Mouse (Mus musculus): Measurements from ENCODE around the gene Cyp2b13. TPM values are rescaled to one million over a fixed set of nuclear protein-coding genes. Genes with fewer than 3 reads are reported as not detected.
"Not testable (repeated sequence)": the region's sequence is repeated elsewhere in the genome, so short reads cannot be mapped to it uniquely, and the experiment has no call there.

Cyp2b13 gene
- polyA plus RNA-seq (2015; fragmentation: Nextera tagmentation; extraction: Ambion mirVana) = not detected in 2 replicates

DNA sequence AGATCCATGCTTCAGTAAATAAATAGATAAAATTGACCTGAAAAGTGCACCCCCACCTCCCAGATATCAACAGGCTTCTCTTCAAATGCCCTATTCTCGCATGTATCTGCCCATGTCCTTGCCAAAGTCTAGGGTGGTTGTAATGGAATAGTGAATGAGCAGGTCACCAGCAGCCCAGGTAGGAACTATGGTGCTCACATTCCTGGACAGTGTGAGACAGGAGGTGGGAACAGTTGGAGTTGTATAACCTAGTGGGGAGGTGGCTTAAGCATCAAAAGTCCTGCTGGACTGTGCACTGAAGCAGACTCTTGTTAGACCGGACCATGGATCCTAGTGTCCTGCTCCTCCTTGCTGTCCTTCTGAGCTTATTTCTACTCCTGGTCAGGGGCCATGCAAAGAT, at the start of gene Cyp2b13:
Gene Cyp2b13, plus strand, starts transcription at position 301 of the 400 bp plus-strand sequence.
- H3K36me3 ChIP-seq (ENCODE audit: poor library complexity, severe bottlenecking); H3K27me3 ChIP-seq; H3K9me3 ChIP-seq (replicated peaks); H3K4me2 ChIP-seq; H3K27ac ChIP-seq; H3K9ac ChIP-seq; H3K4me1 ChIP-seq; H3K4me3 ChIP-seq; ATAC-seq: not testable (repeated sequence)
- WGBS = 91% methylated on average over 1 of the region's 2 CpGs

DNA sequence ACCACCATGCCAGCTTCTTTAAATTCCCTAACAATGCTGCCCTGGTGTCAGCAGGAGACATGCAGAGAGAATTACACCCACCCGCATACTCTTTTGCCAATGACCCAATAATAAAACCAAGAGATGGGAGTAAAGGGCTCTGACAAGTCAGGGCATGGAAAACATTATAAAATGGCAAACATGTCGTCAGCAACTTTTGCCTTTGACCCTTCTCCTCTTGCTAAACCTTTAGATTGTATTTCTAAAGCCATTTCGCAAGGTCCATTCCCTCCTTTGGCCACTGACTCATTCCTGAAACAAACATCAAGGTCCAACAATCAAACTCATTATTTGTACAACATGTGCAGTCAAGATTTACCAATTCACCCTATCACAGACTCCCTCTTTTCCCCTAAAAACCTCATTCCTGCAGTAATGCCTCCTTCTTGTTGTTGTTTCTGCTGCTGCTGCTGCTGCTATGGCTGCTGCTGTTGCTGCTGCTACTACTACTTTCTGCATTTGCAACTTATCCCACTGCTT, 41.4 kb upstream of the Cyp2b13 start:
- H3K27ac ChIP-seq; H3K4me1 ChIP-seq; H3K4me3 ChIP-seq; H3K4me2 ChIP-seq; ATAC-seq; H3K9ac ChIP-seq; H3K36me3 ChIP-seq (ENCODE audit: poor library complexity, severe bottlenecking); H3K9me3 ChIP-seq (replicated peaks); H3K27me3 ChIP-seq: not testable (repeated sequence)
- WGBS = 86% methylated on average over 1 of the region's 3 CpGs

GRCm38 (mm10) chr7:26054885-26055630, 6.2 kb upstream of the Cyp2b13 start:
- WGBS = 81% methylated on average over 4 of the region's 4 CpGs
- H3K27ac ChIP-seq; H3K27me3 ChIP-seq; H3K9me3 ChIP-seq (replicated peaks); H3K9ac ChIP-seq; H3K36me3 ChIP-seq (ENCODE audit: poor library complexity, severe bottlenecking); H3K4me1 ChIP-seq; ATAC-seq; H3K4me2 ChIP-seq; H3K4me3 ChIP-seq: not testable (repeated sequence)

DNA sequence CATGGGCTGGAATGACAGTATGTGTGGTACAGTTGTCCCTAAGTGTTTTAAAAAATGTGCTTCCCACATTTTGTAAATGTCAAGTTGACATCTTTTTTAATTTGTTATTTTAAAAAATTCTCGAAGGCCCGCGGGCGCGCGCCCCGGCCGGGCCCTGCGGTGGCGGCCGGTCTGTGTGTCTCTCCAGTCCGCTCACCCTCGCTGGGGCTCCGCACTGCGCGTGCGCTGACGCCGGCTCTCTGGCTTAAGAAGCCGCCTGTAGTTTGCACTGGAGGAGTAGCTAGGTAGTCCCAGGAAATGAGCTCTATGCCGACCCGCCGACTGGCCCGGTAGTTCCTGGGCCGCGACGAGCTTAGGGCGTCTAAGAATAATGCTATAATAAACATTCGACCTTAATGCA, 10.4 kb downstream of the Cyp2b13 start:
- not testable (repeated sequence) for H3K9me3 ChIP-seq (replicated peaks); H3K27ac ChIP-seq; H3K9ac ChIP-seq; H3K27me3 ChIP-seq; H3K4me2 ChIP-seq; H3K4me1 ChIP-seq; H3K4me3 ChIP-seq; ATAC-seq; H3K36me3 ChIP-seq (ENCODE audit: poor library complexity, severe bottlenecking)
- 51% methylated on average over 29 of the region's 29 CpGs for WGBS

DNA sequence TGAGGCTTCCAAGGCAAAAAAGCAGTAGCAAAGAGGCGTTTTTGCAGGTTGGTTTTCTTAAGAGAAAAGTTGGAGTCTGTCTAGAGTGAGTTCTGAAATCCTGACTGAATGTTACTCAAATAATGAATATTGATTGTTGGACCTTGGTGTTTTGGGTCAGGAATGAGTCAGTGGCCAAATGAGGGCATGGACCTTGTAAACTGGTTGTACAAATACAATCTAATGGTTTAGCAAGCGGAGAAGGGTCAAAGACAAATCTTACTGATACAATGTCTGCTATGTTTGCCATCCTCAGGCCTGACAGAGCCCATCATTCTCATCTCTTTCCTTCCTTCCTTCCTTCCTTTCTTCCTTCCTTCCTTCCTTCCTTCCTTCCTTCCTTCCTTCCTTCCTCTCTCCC, 21.3 kb downstream of the Cyp2b13 start:
- Histone ChIP-seq H3K4me2 (no peak overlapping the region), H3K4me3 (no peak overlapping the region), H3K36me3 (ENCODE audit: poor library complexity, severe bottlenecking) (no peaks in the 10 kb centered on the region), H3K4me1 (no peaks in the 10 kb centered on the region), H3K9ac (no peak overlapping the region), H3K9me3 (replicated peaks) (peaks cover 39% of the 10 kb centered on the region), H3K27me3 (no peaks in the 10 kb centered on the region), H3K27ac (no peak overlapping the region)
- WGBS = 61% methylated on average over 2 of the region's 2 CpGs
- no peak for ATAC-seq

GRCm38 (mm10) chr7:26087391-26087790, 26.1 kb downstream of the Cyp2b13 start:
- H3K9me3 ChIP-seq (replicated peaks) = peaks cover 33% of the 10 kb centered on the region
- WGBS = 92% methylated on average over 1 of the region's 1 CpGs
- no peaks in the 10 kb centered on the region for H3K36me3 ChIP-seq (ENCODE audit: poor library complexity, severe bottlenecking)
- ATAC-seq = no peak
- H3K27ac ChIP-seq = no peak overlapping the region
- no peak overlapping the region for H3K4me3 ChIP-seq
- no peak overlapping the region for H3K4me2 ChIP-seq
- H3K9ac ChIP-seq = no peak overlapping the region
- no peaks in the 10 kb centered on the region for H3K4me1 ChIP-seq
- no peaks in the 10 kb centered on the region for H3K27me3 ChIP-seq

DNA sequence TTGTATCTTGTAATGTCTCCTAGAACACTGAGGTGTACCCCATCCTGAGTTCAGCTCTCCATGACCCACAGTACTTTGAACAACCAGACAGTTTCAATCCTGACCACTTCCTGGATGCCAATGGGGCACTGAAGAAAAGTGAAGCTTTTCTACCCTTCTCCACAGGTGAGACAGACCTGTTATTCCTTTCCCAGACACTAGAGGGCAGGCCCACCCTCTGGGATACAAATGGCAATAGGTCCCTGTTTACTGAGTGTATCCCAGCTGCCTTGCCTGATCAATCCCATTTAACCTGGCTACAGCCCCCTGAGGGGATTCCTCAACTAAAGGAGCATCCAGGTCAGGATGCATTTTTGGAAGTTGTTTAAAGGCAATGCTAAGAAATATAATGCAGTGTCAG, 27.3 kb downstream of the Cyp2b13 start:
- not testable (repeated sequence) for ATAC-seq

DNA sequence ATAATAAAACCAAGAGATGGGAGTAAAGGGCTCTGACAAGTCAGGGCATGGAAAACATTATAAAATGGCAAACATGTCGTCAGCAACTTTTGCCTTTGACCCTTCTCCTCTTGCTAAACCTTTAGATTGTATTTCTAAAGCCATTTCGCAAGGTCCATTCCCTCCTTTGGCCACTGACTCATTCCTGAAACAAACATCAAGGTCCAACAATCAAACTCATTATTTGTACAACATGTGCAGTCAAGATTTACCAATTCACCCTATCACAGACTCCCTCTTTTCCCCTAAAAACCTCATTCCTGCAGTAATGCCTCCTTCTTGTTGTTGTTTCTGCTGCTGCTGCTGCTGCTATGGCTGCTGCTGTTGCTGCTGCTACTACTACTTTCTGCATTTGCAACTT, 78.3 kb downstream of the Cyp2b13 start:
- H3K4me2 ChIP-seq; H3K4me1 ChIP-seq; H3K36me3 ChIP-seq (ENCODE audit: poor library complexity, severe bottlenecking); H3K27me3 ChIP-seq; H3K4me3 ChIP-seq; H3K9me3 ChIP-seq (replicated peaks); H3K27ac ChIP-seq; H3K9ac ChIP-seq; ATAC-seq: not testable (repeated sequence)
- WGBS = no CpG with 5 or more reads among the region's 2 CpGs

More for the DNA sequence above, 27.3 kb downstream of the Cyp2b13 start:
- not testable (repeated sequence) for H3K27ac ChIP-seq; H3K27me3 ChIP-seq; H3K36me3 ChIP-seq (ENCODE audit: poor library complexity, severe bottlenecking); H3K4me1 ChIP-seq; H3K4me2 ChIP-seq; H3K9ac ChIP-seq; H3K4me3 ChIP-seq
- peaks cover 27% of the 10 kb centered on the region for H3K9me3 ChIP-seq (replicated peaks)

DNA sequence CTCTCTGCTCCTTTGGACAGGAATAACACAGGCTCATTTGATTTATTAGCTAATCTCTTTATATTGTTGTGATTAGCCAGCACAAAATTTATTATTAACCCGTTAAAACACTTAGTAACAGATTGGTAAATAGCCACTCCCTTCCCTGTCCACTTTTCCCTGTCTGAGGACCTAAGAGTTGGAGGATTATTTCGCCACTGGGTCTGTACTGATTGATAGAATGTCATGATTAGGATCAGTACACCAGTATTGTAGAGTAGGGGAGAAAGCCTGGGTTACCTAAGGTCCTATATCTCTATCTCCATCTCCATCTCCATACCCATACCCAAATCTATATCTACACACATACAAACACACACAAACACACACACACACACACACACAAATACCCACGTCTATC, 82.4 kb downstream of the Cyp2b13 start:
- not testable (repeated sequence) for H3K27ac ChIP-seq, H3K27me3 ChIP-seq

More for the DNA sequence above, 82.4 kb downstream of the Cyp2b13 start:
- H3K4me3 ChIP-seq; H3K9me3 ChIP-seq (replicated peaks); ATAC-seq; H3K36me3 ChIP-seq (ENCODE audit: poor library complexity, severe bottlenecking); H3K4me2 ChIP-seq; H3K4me1 ChIP-seq; H3K9ac ChIP-seq: not testable (repeated sequence)
- WGBS = 100% methylated on average over 1 of the region's 3 CpGs

Other genes starting within 250 kb of the Cyp2b13 start
- 0.49 and 0.78 TPM in 2 replicates for gene Cyp2s1, start 244.6 kb upstream of the Cyp2b13 start, polyA plus RNA-seq (2015; fragmentation: Nextera tagmentation; extraction: Ambion mirVana)
- not detected in 2 replicates for gene Cyp2b10, start 163.9 kb upstream of the Cyp2b13 start, polyA plus RNA-seq (2015; fragmentation: Nextera tagmentation; extraction: Ambion mirVana)
- gene Cyp2b9, start 111.9 kb downstream of the Cyp2b13 start, polyA plus RNA-seq (2015; fragmentation: Nextera tagmentation; extraction: Ambion mirVana) = not detected in 2 replicates
- not detected in 2 replicates for gene Vmn1r184, start 198.8 kb downstream of the Cyp2b13 start, polyA plus RNA-seq (2015; fragmentation: Nextera tagmentation; extraction: Ambion mirVana)
- not detected in 2 replicates for gene Cyp2a4, start 245.7 kb downstream of the Cyp2b13 start, polyA plus RNA-seq (2015; fragmentation: Nextera tagmentation; extraction: Ambion mirVana)

Measured in forebrain, embryonic 13.5 days (tissue).